Mouse (Mus musculus) ovary, postnatal 14 days (tissue): ENCODE measurements at regions not wholly inside any gene's neighbourhood (a gene's known extent, or its start where the extent isn't known, plus 50 kb on each side); places are given as distances from the start of the nearest gene placed in this dataset.

Experiments
- DNase-seq: peaks from one replicate; pipeline ENCODE4 v3.0.0; 2022; ENCODE audit warnings: low spot score

GRCm38 (mm10) chr1:61265706-61266127, 288.0 kb downstream of the Icos start:
- no peak for DNase-seq

- DNase-seq: no peak
These were observed 296.1 kb downstream of the Icos start for GRCm38 (mm10) chr1:61273843-61274242.

GRCm38 (mm10) chr1:61274244-61274643, 296.5 kb downstream of the Icos start:
- no peak for DNase-seq

GRCm38 (mm10) chr1:61277170-61277710, 299.5 kb downstream of the Icos start:
- no peak for DNase-seq

GRCm38 (mm10) chr1:61288185-61288584, 310.5 kb downstream of the Icos start:
- no peak for DNase-seq

GRCm38 (mm10) chr1:61288946-61289345, 311.2 kb downstream of the Icos start:
- no peak for DNase-seq

GRCm38 (mm10) chr1:61289552-61289951, 311.8 kb downstream of the Icos start:
- DNase-seq: no peak

- DNase-seq: no peak
These were observed 315.4 kb downstream of the Icos start for GRCm38 (mm10) chr1:61293106-61293505.

- no peak for DNase-seq
These were observed 317.5 kb downstream of the Icos start for GRCm38 (mm10) chr1:61295219-61295618.

- no peak for DNase-seq
These were observed 319.1 kb downstream of the Icos start for GRCm38 (mm10) chr1:61296831-61297230.

GRCm38 (mm10) chr1:61297361-61297760, 319.6 kb downstream of the Icos start:
- no peak for DNase-seq

- DNase-seq: peak; percentile 52
These were observed 320.3 kb downstream of the Icos start for GRCm38 (mm10) chr1:61298064-61298463.

GRCm38 (mm10) chr1:61298779-61299178, 321.1 kb downstream of the Icos start:
- DNase-seq: no peak

- no peak for DNase-seq
These were observed 322.8 kb downstream of the Icos start for GRCm38 (mm10) chr1:61300491-61300890.

GRCm38 (mm10) chr1:61301041-61302030, 323.6 kb downstream of the Icos start:
- DNase-seq: no peak

- DNase-seq: no peak
These were observed 324.9 kb downstream of the Icos start for GRCm38 (mm10) chr1:61302570-61303071.

- DNase-seq: no peak
These were observed 328.6 kb downstream of the Icos start for GRCm38 (mm10) chr1:61306296-61306695.

GRCm38 (mm10) chr1:61309563-61309962, 329.1 kb upstream of the Pard3b start:
- DNase-seq: no peak

- DNase-seq: no peak
These were observed 328.4 kb upstream of the Pard3b start for GRCm38 (mm10) chr1:61310063-61310760.

GRCm38 (mm10) chr1:61310761-61311090, 327.9 kb upstream of the Pard3b start:
- no peak for DNase-seq

- DNase-seq: no peak
These were observed 325.4 kb upstream of the Pard3b start for GRCm38 (mm10) chr1:61313196-61313595.

- DNase-seq: no peak
These were observed 322.4 kb upstream of the Pard3b start for GRCm38 (mm10) chr1:61316261-61316660.

GRCm38 (mm10) chr1:61316736-61317135, 321.9 kb upstream of the Pard3b start:
- no peak for DNase-seq
